Mouse (Mus musculus) intestine, embryonic 15.5 days (tissue): ENCODE measurements around the gene Amhr2. TPM values are rescaled to one million over a fixed set of nuclear protein-coding genes. Genes with fewer than 3 reads are reported as not detected.
A peak's percentile ranks its signal among the peaks of the same experiment; 100 is the strongest.

Experiments used
- ATAC-seq: fragments of 200-750 bp; cut with Nextera tagmentation; 2 replicates; pipeline ENCODE4 v1.8.0; 2017; ENCODE audit warnings: moderate TSS enrichment, moderate library complexity
- H3K27ac ChIP-seq: fragments of 300-500 bp; sonication (generic); 2 replicates; pipeline ENCODE4 v1.5.1; 2015; ENCODE audit warnings: mild to moderate bottlenecking, inconsistent platforms
- H3K27me3 ChIP-seq: fragments of 300-500 bp; sonication (generic); replicated peaks from 2 replicates; pipeline ENCODE4 v1.6.1; 2015; ENCODE audit warnings: inconsistent platforms
- H3K36me3 ChIP-seq: fragments of 300-500 bp; sonication (generic); 2 replicates; pipeline ENCODE4 v1.6.1; 2015; ENCODE audit warnings: inconsistent platforms
- H3K4me1 ChIP-seq: fragments of 300-500 bp; sonication (generic); replicated peaks from 2 replicates; pipeline ENCODE4 v1.6.1; 2015; ENCODE audit warnings: inconsistent platforms
- H3K4me2 ChIP-seq: fragments of 300-500 bp; sonication (generic); replicated peaks from 2 replicates; pipeline ENCODE4 v1.6.1; 2015; ENCODE audit warnings: mild to moderate bottlenecking, inconsistent platforms
- H3K4me3 ChIP-seq: fragments of 300-500 bp; sonication (generic); replicated peaks from 2 replicates; pipeline ENCODE4 v1.5.1; 2015; ENCODE audit warnings: inconsistent platforms
- H3K9ac ChIP-seq: fragments of 300-500 bp; sonication (generic); 2 replicates; pipeline ENCODE4 v1.6.1; 2015; ENCODE audit warnings: inconsistent platforms
- H3K9me3 ChIP-seq: fragments of 300-500 bp; sonication (generic); 2 replicates; pipeline ENCODE4 v1.6.1; 2016; ENCODE audit warnings: inconsistent platforms
- WGBS: fragments of 180-500 bp; shearing (Covaris S2); methylation state at CpG from one replicate; pipeline ENCODE4 v1.1.7; 2015; 5-methylcytosine and 5-hydroxymethylcytosine counted together
- polyA plus RNA-seq: library from polyadenylated mRNA; unstranded; fragments of >200 nt; fragmentation: Nextera tagmentation; extraction: Ambion mirVana; gene quantifications from 2 replicates; pipeline ENCODE4 v1.2.1, GENCODE M21; 2015

Amhr2 gene
- polyA plus RNA-seq, 1 experiment from 2014 or later: 0.54 TPM

DNA sequence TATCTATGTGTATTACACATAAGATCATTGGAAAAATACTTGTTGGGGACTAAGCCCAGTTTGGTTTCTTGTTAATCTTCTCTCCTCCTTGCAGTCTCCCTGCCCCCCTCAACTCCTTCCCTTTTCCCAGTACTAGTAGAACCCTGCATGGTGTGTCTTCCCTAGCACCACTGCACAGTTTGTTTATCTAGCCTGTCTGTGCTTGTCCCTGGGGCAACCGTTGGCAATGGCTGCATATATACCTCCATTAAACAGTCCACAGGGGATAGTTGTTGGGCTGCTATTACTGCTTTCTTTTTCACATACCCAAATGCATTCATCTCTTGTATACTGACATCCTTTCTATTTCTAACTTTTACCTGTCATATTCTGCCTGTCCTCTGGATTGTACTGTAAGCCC is 42.5 kb downstream of the Amhr2 start:
- H3K9me3 ChIP-seq: no peaks in the 10 kb centered on the region
- 77% methylated on average over 1 of the region's 1 CpGs for WGBS
- H3K4me2 ChIP-seq: no peak overlapping the region
- H3K27ac ChIP-seq: no peak overlapping the region
- no peak for ATAC-seq
- H3K36me3 ChIP-seq: peaks cover 53% of the 10 kb centered on the region
- no peak overlapping the region for H3K9ac ChIP-seq
- no peaks in the 10 kb centered on the region for H3K27me3 ChIP-seq
- no peaks in the 10 kb centered on the region for H3K4me1 ChIP-seq
- no peak overlapping the region for H3K4me3 ChIP-seq

DNA sequence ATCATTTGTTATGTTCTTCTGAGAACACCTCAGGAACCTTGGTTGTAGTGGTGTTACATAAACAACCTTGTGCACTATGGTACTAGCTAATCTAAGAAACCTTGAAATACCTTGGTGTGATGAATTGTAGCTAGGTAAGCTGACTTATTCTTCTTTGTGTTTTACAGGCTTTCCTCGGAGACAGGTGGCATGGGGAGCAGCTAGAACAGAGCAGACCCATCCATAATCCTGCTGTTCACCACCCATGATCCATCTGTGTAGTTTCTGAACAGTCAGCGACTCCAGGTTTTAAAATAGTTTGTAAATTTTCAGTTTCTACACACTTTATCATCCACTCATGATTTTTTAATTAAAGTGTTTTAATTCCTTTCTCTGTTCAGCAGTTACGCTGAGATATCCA is 53.2 kb downstream of the Amhr2 start:
- Histone ChIP-seq H3K9me3 (no peaks in the 10 kb centered on the region), H3K4me3 (no peak overlapping the region), H3K9ac (no peak overlapping the region), H3K4me1 (peaks cover 12% of the 10 kb centered on the region), H3K27ac (no peak overlapping the region), H3K4me2 (no peak overlapping the region), H3K27me3 (no peaks in the 10 kb centered on the region), H3K36me3 (peaks cover 56% of the 10 kb centered on the region)
- WGBS: 84% methylated on average over 3 of the region's 3 CpGs
- ATAC-seq: no peak

- Histone ChIP-seq H3K9me3 (no peaks in the 10 kb centered on the region), H3K27ac (no peak overlapping the region), H3K36me3 (peaks cover 59% of the 10 kb centered on the region), H3K4me2 (no peak overlapping the region), H3K9ac (no peak overlapping the region), H3K4me3 (no peak overlapping the region), H3K4me1 (peaks cover 12% of the 10 kb centered on the region), H3K27me3 (no peaks in the 10 kb centered on the region)
- 56% methylated on average over 3 of the region's 3 CpGs for WGBS
- no peak for ATAC-seq
These were observed 54.2 kb downstream of the Amhr2 start for GRCm38 (mm10) chr15:102499370-102499769.

DNA sequence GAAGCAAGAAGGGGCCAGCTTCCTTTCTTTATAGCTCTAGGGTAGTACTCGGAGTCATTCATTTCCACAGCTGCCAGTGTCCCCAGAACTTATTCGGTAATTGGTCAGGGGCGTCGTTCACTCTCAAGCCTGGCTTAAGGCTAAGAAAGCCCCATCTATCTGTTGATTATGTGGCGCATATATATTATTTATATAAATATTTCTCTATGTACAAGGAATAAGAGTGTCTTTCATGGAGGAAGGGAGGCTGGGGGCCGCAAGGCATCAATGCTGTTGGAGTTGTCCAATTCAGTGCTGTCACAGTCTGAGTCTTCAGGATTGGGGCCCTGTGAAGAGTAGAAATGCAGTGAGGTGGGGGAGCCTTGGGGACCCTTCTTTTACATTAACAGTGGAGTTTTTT is 54.7 kb downstream of the Amhr2 start:
- no peak for ATAC-seq

GRCm38 (mm10) chr15:102500479-102500878 is 55.3 kb downstream of the Amhr2 start:
- Histone ChIP-seq H3K4me3 (no peak overlapping the region), H3K4me2 (no peak overlapping the region), H3K27me3 (no peaks in the 10 kb centered on the region), H3K27ac (no peak overlapping the region), H3K4me1 (peaks cover 14% of the 10 kb centered on the region), H3K36me3 (peaks cover 52% of the 10 kb centered on the region), H3K9me3 (no peaks in the 10 kb centered on the region), H3K9ac (no peak overlapping the region)
- ATAC-seq: no peak
- 88% methylated on average over 5 of the region's 5 CpGs for WGBS

More for the DNA sequence above, 54.7 kb downstream of the Amhr2 start:
- Histone ChIP-seq H3K9ac (no peak overlapping the region), H3K4me1 (peaks cover 12% of the 10 kb centered on the region), H3K9me3 (no peaks in the 10 kb centered on the region), H3K4me2 (no peak overlapping the region), H3K27ac (no peak overlapping the region), H3K4me3 (no peak overlapping the region), H3K36me3 (peaks cover 56% of the 10 kb centered on the region), H3K27me3 (no peaks in the 10 kb centered on the region)
- 85% methylated on average over 6 of the region's 6 CpGs for WGBS

GRCm38 (mm10) chr15:102501084-102501814 is 56.1 kb downstream of the Amhr2 start:
- H3K9me3 ChIP-seq: no peaks in the 10 kb centered on the region
- 0 out of 2 replicates have a peak overlapping the region, but pooled peaks have one; percentile 10 for H3K9ac ChIP-seq
- H3K4me3 ChIP-seq: no peak overlapping the region
- no peak overlapping the region for H3K4me2 ChIP-seq
- 83% methylated on average over 19 of the region's 19 CpGs for WGBS
- peaks cover 19% of the 10 kb centered on the region for H3K4me1 ChIP-seq
- H3K27ac ChIP-seq: peak overlapping the region; percentile 6; the same call in 1 of the 2 replicates
- 0 out of 2 replicates have a peak, but pooled peaks have one; percentile 7 for ATAC-seq
- H3K36me3 ChIP-seq: peaks cover 52% of the 10 kb centered on the region
- no peaks in the 10 kb centered on the region for H3K27me3 ChIP-seq

DNA sequence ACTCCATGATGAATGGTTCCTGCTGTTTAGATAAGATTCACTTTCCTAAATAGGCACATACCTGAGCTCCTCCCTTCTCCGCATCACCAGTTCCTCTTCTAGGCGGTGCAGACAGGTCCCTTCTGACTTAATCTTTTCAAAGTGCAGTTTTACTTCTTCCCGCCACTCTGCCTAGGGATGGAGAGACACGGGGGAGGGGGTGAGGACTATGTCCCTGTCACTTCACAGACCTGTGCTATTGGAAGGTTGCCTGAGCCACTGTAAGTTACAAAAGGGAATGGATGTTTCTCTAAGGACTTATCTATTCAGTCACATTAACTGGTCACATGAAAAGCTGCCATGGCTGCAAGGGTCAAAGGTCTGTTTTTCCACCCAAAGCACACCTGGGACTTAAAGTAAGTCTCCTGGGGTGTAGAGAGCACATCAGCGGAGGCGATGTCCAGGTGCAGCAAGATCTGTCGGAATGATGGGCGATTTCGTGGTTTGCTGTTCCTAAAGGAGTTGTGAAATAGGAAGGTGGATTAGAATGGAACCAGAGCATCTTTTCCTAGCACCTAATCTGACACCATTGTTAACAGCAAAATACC is 57.2 kb downstream of the Amhr2 start:
- no peak overlapping the region for H3K9ac ChIP-seq
- H3K4me1 ChIP-seq: peaks cover 19% of the 10 kb centered on the region
- ATAC-seq: peak; percentile 53
- H3K27ac ChIP-seq: peak overlapping the region; percentile 6; the same call in 1 of the 2 replicates
- no peak overlapping the region for H3K4me2 ChIP-seq
- H3K9me3 ChIP-seq: no peaks in the 10 kb centered on the region
- H3K4me3 ChIP-seq: no peak overlapping the region
- WGBS: 69% methylated on average over 9 of the region's 9 CpGs
- H3K27me3 ChIP-seq: no peaks in the 10 kb centered on the region
- peaks cover 45% of the 10 kb centered on the region for H3K36me3 ChIP-seq

GRCm38 (mm10) chr15:102503447-102503846 is 58.3 kb downstream of the Amhr2 start, which contains the start of gene Gm10337:
Gene Gm10337 (plus strand): TSS chr15:102503722.
- no peak within 1 kb of the TSS for H3K4me3 ChIP-seq

More at GRCm38 (mm10) chr15:102503447-102503846, 58.3 kb downstream of the Amhr2 start, which contains the start of gene Gm10337:
- H3K4me1 ChIP-seq: peaks cover 19% of the 10 kb centered on the region
- H3K27ac ChIP-seq: 0 out of 2 replicates have a peak within 1 kb of the TSS, but pooled peaks have one; percentile 8
- no peak within 1 kb of the TSS for H3K4me2 ChIP-seq
- H3K9ac ChIP-seq: no peak within 1 kb of the TSS
- H3K27me3 ChIP-seq: no peaks in the 10 kb centered on the region
- 88% methylated on average over 1 of the region's 1 CpGs for WGBS
- H3K9me3 ChIP-seq: no peaks in the 10 kb centered on the region
- peaks cover 37% of the 10 kb centered on the region for H3K36me3 ChIP-seq
- no peak for ATAC-seq

Other genes starting within 250 kb of the Amhr2 start
- gene Zfp740, start 242.1 kb upstream of the Amhr2 start, polyA plus RNA-seq: 41.3 and 44.1 TPM in 2 replicates
- 45.8 and 49.3 TPM in 2 replicates for gene Csad, start 240.6 kb upstream of the Amhr2 start, polyA plus RNA-seq
- 10.8 and 12.9 TPM in 2 replicates for gene Itgb7, start 213.4 kb upstream of the Amhr2 start, polyA plus RNA-seq
- gene Rarg, start 187.8 kb upstream of the Amhr2 start, polyA plus RNA-seq: 15.8 and 16.5 TPM in 2 replicates
- 0.08 and 0.14 TPM in 2 replicates for gene Gm9918, start 174.8 kb upstream of the Amhr2 start, polyA plus RNA-seq
- 66.2 and 67.9 TPM in 2 replicates for gene Mfsd5, start 165.9 kb upstream of the Amhr2 start, polyA plus RNA-seq
- 18.3 and 19.7 TPM in 2 replicates for gene Espl1, start 149.1 kb upstream of the Amhr2 start, polyA plus RNA-seq
- gene Pfdn5, start 119.3 kb upstream of the Amhr2 start, polyA plus RNA-seq: 306 and 309 TPM in 2 replicates
- gene Myg1, start 113.7 kb upstream of the Amhr2 start, polyA plus RNA-seq: 77.8 and 88.4 TPM in 2 replicates
- 58.2 and 62.7 TPM in 2 replicates for gene Aaas, start 94.6 kb upstream of the Amhr2 start, polyA plus RNA-seq
- 0.59 and 0.68 TPM in 2 replicates for gene Sp7, start 78.2 kb upstream of the Amhr2 start, polyA plus RNA-seq
- gene Sp1, start 39.2 kb upstream of the Amhr2 start, polyA plus RNA-seq: 9.0 and 9.6 TPM in 2 replicates
- 140 and 141 TPM in 2 replicates for gene Prr13, start 13.7 kb downstream of the Amhr2 start, polyA plus RNA-seq
- 178 and 182 TPM in 2 replicates for gene Pcbp2, start 25.2 kb downstream of the Amhr2 start, polyA plus RNA-seq
- gene Gm10337, start 58.4 kb downstream of the Amhr2 start, polyA plus RNA-seq: 5.4 TPM in 1 of 2 replicates, not detected in the other
- 10.8 and 11.0 TPM in 2 replicates for gene Map3k12, start 71.7 kb downstream of the Amhr2 start, polyA plus RNA-seq
- 94.1 and 101 TPM in 2 replicates for gene Tarbp2, start 72.8 kb downstream of the Amhr2 start, polyA plus RNA-seq
- 1.3 and 1.6 TPM in 2 replicates for gene Npff, start 79.6 kb downstream of the Amhr2 start, polyA plus RNA-seq
- gene Gm28047, start 179.7 kb downstream of the Amhr2 start, polyA plus RNA-seq: 0.57 TPM in 1 of 2 replicates, not detected in the other
- gene Atf7, start 180.1 kb downstream of the Amhr2 start, polyA plus RNA-seq: 25.9 and 31.8 TPM in 2 replicates
- gene Atp5g2, start 227.0 kb downstream of the Amhr2 start, polyA plus RNA-seq: 68.2 and 73.2 TPM in 2 replicates